Mouse (Mus musculus): Measurements from ENCODE around the gene Ptprs.

DNA sequence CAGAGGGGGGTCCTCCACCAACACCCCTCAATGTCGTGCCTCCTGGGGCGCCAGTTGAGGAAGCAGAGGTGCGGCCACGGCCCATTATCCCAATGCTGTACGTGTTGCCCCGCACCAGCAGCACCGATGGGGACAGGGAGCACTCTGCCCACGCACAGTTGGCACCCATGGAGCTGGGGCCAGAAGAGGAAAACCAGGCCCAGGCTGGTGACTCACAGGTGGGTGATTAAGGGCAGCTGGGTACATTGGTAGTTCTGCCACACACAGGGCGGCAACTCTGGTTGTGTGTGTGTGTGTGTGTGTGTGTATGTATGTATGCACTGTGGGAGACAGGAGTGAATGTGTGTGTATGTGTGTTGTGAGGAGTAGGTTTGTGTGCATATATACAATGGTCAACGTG is 82.4 kb downstream of the Ptprs start:
- TF ChIP-seq CTCF (IDR thresholded peaks at IDR 0.05; ENCODE audit: low read depth) (no peak), EP300 (optimal IDR thresholded peaks at IDR 0.05) (no peak)
